Mouse (Mus musculus) spleen, postnatal 4 days (tissue): ENCODE data around the gene Mrgbp.

Experiments used
- DNase-seq, 2 experiments: peaks; one replicate each; pipeline ENCODE4 v3.0.0; 2022; ENCODE audit warnings: low spot score in 2 of 2

Gene Mrgbp

DNA sequence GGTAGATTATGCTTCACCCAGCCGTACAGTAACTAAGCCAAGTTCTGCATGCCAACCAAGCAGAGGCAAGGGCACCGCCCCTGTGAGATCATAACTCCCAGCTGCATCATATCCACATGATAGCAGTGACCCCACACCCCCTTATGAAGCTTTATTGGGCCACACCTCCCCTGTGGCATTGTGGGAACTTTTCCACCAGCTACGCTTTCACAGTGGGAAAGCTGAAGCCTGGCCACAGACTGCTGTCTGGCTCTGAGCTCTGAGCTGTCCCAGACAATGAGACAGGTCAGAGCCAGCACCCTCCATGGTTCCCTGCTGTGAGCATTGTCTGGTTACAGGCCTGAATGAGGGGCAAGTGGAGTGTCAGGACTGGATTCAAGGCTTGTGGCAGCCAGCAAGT is at the start of gene Mrgbp:
Mrgbp (plus strand) TSS at position 303 of the 400 bp plus-strand sequence.
- DNase-seq: no peak

DNA sequence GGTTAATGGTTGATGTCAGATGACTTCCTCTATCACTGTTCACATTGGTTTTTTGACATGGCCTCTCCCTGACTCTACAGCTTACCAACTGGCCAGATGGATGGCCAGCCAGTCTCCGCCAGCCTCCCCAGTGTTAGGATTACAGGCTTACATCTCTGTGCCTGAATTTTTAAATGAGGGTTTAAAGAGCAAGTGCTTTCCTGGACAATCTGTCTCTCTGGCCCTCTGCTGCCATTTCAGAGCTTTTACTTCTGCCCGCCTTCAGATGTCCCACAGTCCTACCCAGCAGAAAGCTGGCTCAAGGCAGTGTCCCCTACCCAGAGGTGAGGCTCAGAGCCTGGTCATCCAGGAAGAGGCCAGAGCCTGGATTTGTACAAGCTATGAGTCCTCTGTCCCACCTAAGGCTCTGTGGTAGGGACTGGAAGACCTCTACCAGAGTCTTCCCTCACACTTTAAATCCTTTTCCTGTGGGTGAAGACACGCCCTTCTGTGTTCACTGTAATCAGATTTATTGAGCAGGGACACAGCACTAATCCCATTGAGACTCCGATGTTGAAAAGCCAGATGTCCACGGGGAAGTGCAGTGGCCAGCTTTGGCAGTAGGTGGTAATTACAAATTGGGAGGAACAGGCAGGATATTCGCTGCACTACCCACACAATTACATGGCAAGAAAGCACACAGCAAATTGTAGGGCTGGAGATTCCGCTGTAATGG is 49.3 kb upstream of the Mrgbp start:
- no peak for DNase-seq

- no peak for DNase-seq
Observed at GRCm38 (mm10) chr2:180532386-180532995, 48.6 kb upstream of the Mrgbp start.

GRCm38 (mm10) chr2:180533237-180533636 is 47.9 kb upstream of the Mrgbp start:
- no peak for DNase-seq

GRCm38 (mm10) chr2:180543675-180544074 is 37.4 kb upstream of the Mrgbp start:
- no peak for DNase-seq

DNA sequence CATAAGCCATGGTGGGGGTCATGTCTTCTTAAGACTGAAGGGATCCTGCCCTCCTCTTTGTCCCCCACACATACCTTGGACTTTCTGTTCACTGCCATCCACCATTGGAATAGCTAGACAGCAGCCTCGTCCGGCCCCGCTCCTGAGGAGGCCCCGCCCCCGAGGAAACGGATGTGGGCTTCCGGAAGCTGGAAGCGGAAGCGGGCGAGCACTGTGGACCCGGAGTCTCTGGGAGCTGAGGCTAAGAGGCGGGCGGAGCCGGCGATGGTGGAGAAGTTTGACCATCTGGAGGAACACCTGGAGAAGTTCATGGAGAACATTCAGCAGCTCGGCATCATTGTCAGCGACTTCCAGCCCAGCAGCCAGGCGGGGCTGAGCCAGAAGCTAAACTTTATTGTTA is 36.1 kb upstream of the Mrgbp start:
- DNase-seq: no peak

DNA sequence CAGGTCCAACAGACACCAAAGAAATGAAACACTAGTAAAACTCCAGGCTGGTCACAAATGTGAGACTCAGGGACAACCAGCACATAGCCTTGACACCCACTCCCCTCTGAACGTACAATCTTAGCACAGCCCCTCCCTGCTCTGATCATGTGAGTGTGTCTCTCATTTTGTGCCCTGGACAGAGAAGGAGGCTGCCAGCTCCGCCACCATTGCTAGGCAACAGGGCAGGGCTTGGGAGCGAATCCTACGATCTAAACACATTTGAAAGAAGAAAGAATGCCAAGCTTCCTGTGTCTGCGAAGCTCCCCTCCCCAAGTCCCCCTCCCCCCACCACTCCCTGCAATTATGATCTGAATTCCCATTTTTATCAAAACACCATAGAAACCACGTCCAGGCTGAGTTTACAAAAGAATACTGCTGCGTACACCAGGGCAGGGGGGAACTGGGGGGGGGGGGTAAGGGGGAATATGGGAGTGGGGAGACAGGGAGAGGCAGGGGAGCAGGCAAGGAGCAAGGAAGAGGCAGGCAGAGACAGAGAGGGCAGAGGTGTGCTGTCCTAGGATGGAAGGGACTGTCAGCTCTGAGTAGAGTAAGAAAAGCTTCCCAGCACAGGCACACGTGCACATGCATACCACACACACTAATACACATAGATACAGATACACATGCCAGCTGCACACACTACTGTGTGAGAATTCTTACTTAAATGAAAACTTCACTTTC is 33.6 kb upstream of the Mrgbp start:
- DNase-seq: no peak

DNA sequence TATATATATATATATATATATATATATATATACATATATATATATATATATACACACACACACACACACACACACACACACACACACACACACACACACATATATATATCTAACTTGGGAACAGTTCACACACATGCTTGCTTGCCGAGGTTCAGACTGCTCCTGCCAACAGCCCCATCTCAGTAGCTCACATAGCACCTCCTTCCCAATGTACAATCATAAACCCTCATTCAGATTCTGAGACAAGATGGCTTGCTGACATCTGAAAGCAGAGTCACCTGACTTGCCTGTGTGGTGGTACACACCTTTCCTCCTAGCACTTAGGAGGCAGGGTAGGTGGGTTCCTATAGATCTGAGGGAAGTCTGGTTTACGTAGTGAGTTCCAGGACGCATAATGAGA is 28.8 kb upstream of the Mrgbp start:
- DNase-seq: no peak

DNA sequence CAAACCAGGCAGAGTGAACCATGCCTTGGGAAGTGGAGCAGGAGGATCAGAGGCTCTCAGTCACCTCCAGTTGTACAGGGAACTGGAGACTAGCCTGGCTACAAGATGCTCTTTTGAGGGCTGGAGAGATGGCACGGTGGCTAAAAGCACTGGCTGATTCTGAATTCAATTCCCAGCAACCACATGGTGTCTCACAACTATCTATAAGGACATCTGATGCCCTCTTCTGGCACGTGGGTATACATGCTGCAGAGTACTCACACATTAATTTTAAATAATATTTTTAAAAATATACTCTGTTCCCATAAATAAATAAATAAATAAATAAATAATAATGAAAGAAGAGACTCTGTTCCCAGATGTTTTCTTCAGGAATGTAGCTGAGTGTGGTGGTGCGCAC is 25.9 kb upstream of the Mrgbp start:
- no peak for DNase-seq

DNA sequence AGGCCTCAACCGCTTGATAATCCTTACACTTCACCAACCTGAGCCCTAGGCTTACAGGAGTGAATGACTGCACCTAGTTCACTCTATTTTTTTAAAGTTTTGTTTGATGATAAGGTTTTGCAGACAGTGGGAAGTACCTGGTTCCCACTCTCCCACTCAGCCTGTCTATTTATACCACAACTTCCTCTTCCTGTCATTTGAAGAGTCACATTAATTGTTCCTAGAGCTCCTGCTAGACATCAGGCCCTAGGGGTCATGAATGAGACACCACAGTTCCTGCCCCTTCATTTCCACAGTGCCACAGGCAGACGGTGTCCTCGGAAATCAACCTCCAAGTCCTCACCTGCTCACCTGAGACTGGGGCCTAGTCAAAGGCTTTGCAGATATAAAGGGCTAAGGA is 24.6 kb upstream of the Mrgbp start:
- no peak for DNase-seq

GRCm38 (mm10) chr2:180560245-180560644 is 20.9 kb upstream of the Mrgbp start:
- DNase-seq: no peak

DNA sequence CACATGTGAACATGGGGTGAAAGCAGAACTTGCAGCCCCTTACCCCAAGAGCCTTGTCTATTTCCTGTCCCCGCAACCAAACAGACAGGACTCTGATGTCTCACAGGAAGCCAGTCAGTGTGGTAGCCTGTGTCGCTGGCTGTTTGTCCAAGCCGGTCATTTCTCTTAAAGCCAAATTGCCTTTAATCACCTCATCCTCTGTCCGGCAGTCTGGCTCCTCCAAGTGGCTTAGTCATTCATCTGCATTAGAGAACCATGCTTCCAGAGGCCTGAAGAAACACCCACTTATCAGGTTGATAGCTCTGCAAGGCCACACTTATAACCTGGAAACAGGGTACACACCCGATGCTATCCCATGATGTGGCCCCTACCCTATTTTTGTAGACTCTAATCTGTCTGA is 19.0 kb upstream of the Mrgbp start:
- no peak for DNase-seq

- DNase-seq: no peak
Observed at GRCm38 (mm10) chr2:180563296-180563695, 17.8 kb upstream of the Mrgbp start.

GRCm38 (mm10) chr2:180563841-180564240 is 17.3 kb upstream of the Mrgbp start:
- no peak for DNase-seq

DNA sequence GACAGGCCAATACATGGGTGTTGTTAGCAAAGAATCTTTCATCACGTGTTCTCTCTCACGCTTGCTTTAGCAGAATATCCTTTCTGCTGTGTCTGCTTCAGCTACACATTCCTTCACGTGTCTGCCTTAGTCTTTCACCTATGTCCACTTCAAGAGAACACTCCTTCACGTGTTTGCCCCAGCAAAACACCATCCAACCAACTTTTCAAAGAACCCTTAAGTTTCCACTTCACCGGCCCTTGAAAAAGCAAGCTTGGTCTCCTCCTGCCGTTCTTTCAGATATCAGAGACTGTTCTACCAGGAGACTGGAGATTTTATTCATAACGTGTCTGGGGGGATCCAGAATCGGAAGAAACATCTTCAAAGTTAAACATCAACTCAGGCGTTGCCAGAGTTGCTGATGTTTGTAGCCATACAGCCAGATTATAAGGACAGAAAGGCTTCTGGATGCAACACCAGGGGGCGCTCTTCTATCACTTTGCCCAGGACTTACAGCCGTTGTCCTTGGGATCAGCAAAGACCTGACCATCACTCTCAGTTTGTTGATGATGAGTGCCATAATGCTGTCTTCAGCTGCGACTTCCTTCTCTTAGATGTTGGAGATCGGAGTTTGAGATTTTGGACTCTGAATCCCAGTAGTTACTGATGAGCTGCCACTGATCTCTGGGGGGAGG is 14.7 kb upstream of the Mrgbp start:
- DNase-seq: peak; percentile 37 to 77

- DNase-seq: no peak
Observed at GRCm38 (mm10) chr2:180569028-180569643, 12.0 kb upstream of the Mrgbp start.

DNA sequence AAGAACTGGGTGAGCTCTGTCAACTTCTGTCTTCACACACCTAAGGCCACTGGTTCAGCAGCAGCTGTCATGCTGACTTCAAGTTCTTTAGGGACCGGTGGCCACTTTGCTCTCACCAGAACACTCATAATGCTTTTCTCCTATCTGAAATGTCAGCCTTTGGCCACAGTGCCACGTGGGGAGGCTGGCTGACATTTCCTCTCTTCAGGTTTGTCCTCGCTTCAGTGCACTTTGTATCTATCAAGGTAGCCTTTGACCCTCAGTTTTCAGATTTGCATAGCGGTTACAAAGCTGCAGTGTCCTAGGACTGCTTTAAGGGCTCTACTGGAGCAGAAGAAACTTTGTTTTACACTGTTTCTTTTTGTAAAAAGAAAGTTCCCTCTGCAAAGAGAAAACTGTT is 4.6 kb upstream of the Mrgbp start:
- no peak for DNase-seq

- peak; percentile 57 to 84 for DNase-seq
Observed at GRCm38 (mm10) chr2:180578686-180579085, 2.4 kb upstream of the Mrgbp start.

DNA sequence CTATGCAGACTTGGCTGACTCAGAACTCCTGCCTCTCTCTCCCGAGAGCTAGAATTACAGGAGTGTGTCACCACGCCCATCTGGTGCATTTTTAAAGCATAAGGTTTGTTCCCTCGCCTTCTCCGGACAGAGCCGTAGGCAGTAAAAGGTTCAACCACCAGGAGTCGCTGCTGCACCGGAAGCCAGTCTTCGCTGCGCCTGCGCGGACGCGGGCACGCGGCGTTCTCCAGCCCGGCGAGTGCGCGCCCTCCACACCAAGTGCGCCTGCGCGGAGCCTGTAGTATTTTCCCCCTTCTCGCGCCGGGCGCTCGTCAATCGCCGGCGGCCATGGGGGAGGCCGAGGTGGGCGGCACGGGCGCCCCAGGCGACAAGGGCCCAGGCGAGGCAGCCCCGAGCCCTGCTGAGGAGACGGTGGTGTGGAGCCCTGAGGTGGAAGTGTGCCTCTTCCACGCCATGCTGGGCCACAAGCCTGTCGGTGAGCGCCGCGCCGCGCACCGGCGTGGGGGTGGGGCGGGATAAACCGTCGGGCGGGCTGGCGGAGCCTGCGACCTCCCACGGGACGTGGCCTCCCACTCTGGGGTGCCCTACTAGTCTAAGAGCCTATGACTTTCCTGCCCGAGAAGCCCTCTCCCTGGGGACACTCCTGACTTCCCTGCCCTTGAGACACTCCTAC is 1.5 kb downstream of the Mrgbp start:
- peak; percentile 97 to 100 for DNase-seq

- peak in 1 of 2 experiments; percentile 27 for DNase-seq
Observed at GRCm38 (mm10) chr2:180583154-180583507, 2.0 kb downstream of the Mrgbp start.

DNA sequence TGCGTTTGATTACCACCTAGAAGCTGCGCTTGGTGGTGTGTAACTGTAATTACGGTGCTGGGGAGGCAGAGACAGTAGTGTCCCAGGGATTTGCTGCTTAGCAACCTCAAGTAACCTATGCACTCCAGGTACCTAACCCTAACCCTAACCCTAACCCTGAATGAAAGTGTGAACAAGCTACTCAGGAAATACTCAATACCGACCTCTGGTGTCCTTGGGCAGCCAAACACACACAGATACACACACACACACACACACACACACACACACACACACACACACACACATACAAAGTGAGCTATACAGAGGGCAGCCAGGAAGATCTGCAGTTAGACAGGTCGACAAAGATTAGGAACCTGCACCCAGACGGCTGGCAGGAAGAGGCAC is 7.6 kb downstream of the Mrgbp start:
- DNase-seq: no peak
